Comparison of ENCODE assay signal across 31 mouse cellular contexts in genomic region chr3:9425661-9426060, GRCm38 (mm10).
"Had no signal": no experiment of that assay in that cellular context is flagged by ENCODE, and none has a peak within 500 bp of the region (broad histone marks: within the 10 kb centered on the region; RNA-seq: fewer than 3 reads in every experiment).

No protein-coding gene starts in this region.

- DNase-seq: left cerebral cortex, postnatal 4 days; liver; liver, embryonic 13.5 days; liver, postnatal 0 days; lung, adult 18-20 months; lung, adult 2 months; lung, embryonic 14.5 days; lung, postnatal 10 days; lung, postnatal 14 days; lung, postnatal 36 days; lung, postnatal 4 days; midbrain, embryonic 14.5 days had no signal

- H3K27me3 ChIP-seq: limb, embryonic 12.5 days; limb, embryonic 13.5 days; limb, embryonic 15.5 days; liver, embryonic 12.5 days; liver, embryonic 13.5 days; liver, embryonic 15.5 days; lung, embryonic 15.5 days; midbrain, embryonic 12.5 days; midbrain, embryonic 13.5 days; midbrain, embryonic 15.5 days; neural tube, embryonic 12.5 days had no signal

- ATAC-seq: liver, embryonic 12.5 days; liver, postnatal 0 days; lung, postnatal 0 days; midbrain, embryonic 13.5 days; midbrain, embryonic 15.5 days; midbrain, embryonic 16.5 days had no signal

- H3K9me3 ChIP-seq: limb, embryonic 10.5 days; limb, embryonic 12.5 days; limb, embryonic 13.5 days; limb, embryonic 15.5 days; liver, embryonic 12.5 days; liver, embryonic 13.5 days; liver, embryonic 15.5 days; lung, embryonic 15.5 days; megakaryocyte, embryonic 14.5 days; midbrain, embryonic 10.5 days; midbrain, embryonic 12.5 days; midbrain, embryonic 13.5 days; midbrain, embryonic 15.5 days; neural tube, embryonic 12.5 days had no signal

- H3K4me2 ChIP-seq: limb, embryonic 12.5 days; limb, embryonic 13.5 days; limb, embryonic 15.5 days; liver, embryonic 11.5 days; liver, embryonic 12.5 days; liver, embryonic 13.5 days; liver, embryonic 15.5 days; lung, embryonic 14.5 days; lung, embryonic 15.5 days; midbrain, embryonic 12.5 days; midbrain, embryonic 13.5 days; midbrain, embryonic 15.5 days; neural tube, embryonic 12.5 days had no signal

- H3K4me3 ChIP-seq: limb, embryonic 10.5 days; limb, embryonic 12.5 days; limb, embryonic 13.5 days; limb, embryonic 15.5 days; liver, embryonic 12.5 days; liver, embryonic 13.5 days; liver, embryonic 15.5 days; lung, embryonic 15.5 days; megakaryocyte, embryonic 14.5 days; midbrain, embryonic 10.5 days; midbrain, embryonic 12.5 days; midbrain, embryonic 13.5 days; midbrain, embryonic 15.5 days; myocyte; neural tube, embryonic 12.5 days had no signal

- H3K4me1 ChIP-seq: limb, embryonic 10.5 days; limb, embryonic 12.5 days; limb, embryonic 13.5 days; limb, embryonic 15.5 days; liver, embryonic 12.5 days; liver, embryonic 13.5 days; liver, embryonic 15.5 days; lung, embryonic 15.5 days; midbrain, embryonic 12.5 days; midbrain, embryonic 15.5 days; neural tube, embryonic 12.5 days had no signal

- H3K9ac ChIP-seq: limb, embryonic 12.5 days; limb, embryonic 13.5 days; limb, embryonic 15.5 days; liver, embryonic 12.5 days; liver, embryonic 13.5 days; liver, embryonic 14.5 days; liver, embryonic 15.5 days; liver, postnatal 0 days; lung, embryonic 14.5 days; lung, embryonic 15.5 days; midbrain, embryonic 12.5 days; midbrain, embryonic 13.5 days; midbrain, embryonic 15.5 days; neural tube, embryonic 12.5 days had no signal

- H3K27ac ChIP-seq: limb, embryonic 10.5 days; limb, embryonic 12.5 days; limb, embryonic 13.5 days; limb, embryonic 15.5 days; liver, embryonic 12.5 days; liver, embryonic 13.5 days; liver, embryonic 14.5 days; liver, embryonic 15.5 days; lung, embryonic 15.5 days; macrophage; midbrain, embryonic 10.5 days; midbrain, embryonic 12.5 days; midbrain, embryonic 13.5 days; midbrain, embryonic 15.5 days; neural tube, embryonic 12.5 days had no signal

- H3K36me3 ChIP-seq: limb, embryonic 10.5 days; limb, embryonic 12.5 days; limb, embryonic 15.5 days; liver, embryonic 12.5 days; liver, embryonic 13.5 days; liver, embryonic 15.5 days; lung, embryonic 15.5 days; midbrain, embryonic 10.5 days; midbrain, embryonic 12.5 days; midbrain, embryonic 13.5 days; midbrain, embryonic 15.5 days; neural tube, embryonic 12.5 days had no signal
